Mouse (Mus musculus): ENCODE measurements around the gene Ppm1a.

DNA sequence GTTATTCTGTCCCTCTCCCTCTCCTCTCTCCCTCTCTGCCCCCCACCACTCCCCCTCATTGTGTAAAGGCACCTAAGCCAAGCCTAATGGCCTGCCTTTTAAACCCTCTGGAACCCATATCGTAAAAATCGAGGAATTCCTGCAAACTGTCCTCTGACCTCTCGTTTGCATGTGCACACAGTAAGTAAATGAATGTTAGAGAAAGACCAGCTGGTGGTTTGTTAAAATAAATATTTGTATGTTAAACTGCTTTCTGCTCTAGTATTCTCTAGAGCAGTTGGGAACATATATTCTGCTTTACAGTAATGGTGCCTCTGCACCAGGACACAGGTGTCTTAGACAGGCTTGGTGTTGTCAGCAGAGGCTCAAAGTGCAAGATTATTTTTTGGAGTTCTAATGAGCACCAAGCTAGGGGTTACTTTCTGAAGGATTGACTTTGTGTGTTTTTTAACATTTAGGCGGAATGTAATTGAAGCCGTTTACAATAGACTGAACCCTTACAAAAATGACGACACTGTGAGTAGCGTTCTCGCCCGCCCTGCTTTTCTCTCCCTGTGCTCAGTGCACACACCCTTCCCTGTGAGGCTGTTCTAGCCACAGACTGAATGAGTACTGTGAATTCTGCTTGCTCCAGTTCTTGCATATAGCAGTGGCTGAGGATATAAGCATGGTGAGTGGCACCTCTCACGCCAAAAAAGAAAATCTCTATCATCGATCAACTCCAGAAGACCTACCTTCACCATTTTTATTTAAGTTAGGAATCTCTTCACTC is 35.3 kb downstream of the Ppm1a start:
- TF ChIP-seq EP300 (IDR thresholded peaks at IDR 0.05; ENCODE audit: low read depth in 1 of 2, low read length in 2 of 2): no peak
- TF ChIP-seq POLR2A (IDR thresholded peaks at IDR 0.05; ENCODE audit: control insufficient read depth in 1 of 2, insufficient read depth in 1 of 2, low read depth in 1 of 2, low read length in 2 of 2, poor library complexity in 1 of 2): no peak
- no peak for TF ChIP-seq USF2 (IDR thresholded peaks at IDR 0.05; ENCODE audit: borderline replicate concordance in 1 of 2, insufficient read depth in 1 of 2, low read depth in 1 of 2, low read length in 2 of 2)
- no peak for TF ChIP-seq ZKSCAN1 (IDR thresholded peaks at IDR 0.05; ENCODE audit: low read depth, low read length)
- TF ChIP-seq TAL1 (IDR thresholded peaks at IDR 0.05; ENCODE audit: low read length): no peak
- no peak for TF ChIP-seq POLR2AphosphoS2 (IDR thresholded peaks at IDR 0.05; ENCODE audit: low read length)
- TF ChIP-seq NRF1 (IDR thresholded peaks at IDR 0.05; ENCODE audit: insufficient read depth, low read depth, low read length, poor library complexity, severe bottlenecking): no peak
- TF ChIP-seq CTCF (IDR thresholded peaks at IDR 0.05 in 2 of 3, conservative IDR thresholded peaks at IDR 0.05 in 1 of 3; ENCODE audit: control insufficient read depth in 1 of 3, insufficient read depth in 1 of 3, low read depth in 2 of 3, low read length in 3 of 3, poor library complexity in 1 of 3, severe bottlenecking in 1 of 3): no peak
- TF ChIP-seq CHD1 (IDR thresholded peaks at IDR 0.05; ENCODE audit: low read depth, low read length): no peak
- no peak for TF ChIP-seq MAX (IDR thresholded peaks at IDR 0.05; ENCODE audit: low read length)
- no peak for TF ChIP-seq USF1 (IDR thresholded peaks at IDR 0.05; ENCODE audit: low read depth, low read length)
